Mouse (Mus musculus) bone marrow, adult 2 months (tissue): ENCODE results near the gene Ndufa11.

ENCODE experiments used
- CTCF ChIP-seq: fragments of 200-500 bp; IDR thresholded peaks from 2 replicates; pipeline ENCODE4 v1.5.1; 2011; ENCODE audit warnings: low read length, control low read depth; ENCODE audit not compliant: control insufficient read depth, insufficient read depth
- POLR2A ChIP-seq: fragments of 200-500 bp; IDR thresholded peaks from 2 replicates; pipeline ENCODE4 v1.6.1; 2011; ENCODE audit warnings: low read depth, mild to moderate bottlenecking, control low read depth, low read length, borderline replicate concordance; ENCODE audit not compliant: control insufficient read depth

- TF ChIP-seq CTCF (no peak), POLR2A (no peak)
Observed at GRCm38 (mm10) chr17:56682880-56683279, 34.7 kb upstream of the Ndufa11 start.
